Mouse (Mus musculus) liver, embryonic 14.5 days (tissue): ENCODE measurements around the gene Rad21l. TPM values are rescaled to one million over a fixed set of nuclear protein-coding genes. Genes with fewer than 3 reads are reported as not detected.

Experiments used
- ATAC-seq: fragments of 200-750 bp; cut with Nextera tagmentation; 2 replicates; pipeline ENCODE4 v1.8.0; 2017; ENCODE audit warnings: moderate number of reproducible peaks, mild to moderate bottlenecking, moderate library complexity; ENCODE audit not compliant: insufficient read depth
- DNase-seq, 3 experiments: peaks; one replicate each; pipeline ENCODE4 v3.0.0-alpha.2; 2012 to 2013; ENCODE audit warnings: low read depth in 3 of 3, low spot score in 3 of 3
- H3K27ac ChIP-seq: fragments of 300-500 bp; sonication (generic); 2 replicates; pipeline ENCODE4 v1.5.1; 2014; ENCODE audit warnings: moderate library complexity, mild to moderate bottlenecking, control low read depth, inconsistent platforms
- H3K27me3 ChIP-seq: fragments of 300-500 bp; sonication (generic); 2 replicates; pipeline ENCODE4 v1.6.1; 2014; ENCODE audit warnings: mild to moderate bottlenecking, low read length, moderate library complexity; ENCODE audit not compliant: control insufficient read depth, insufficient read depth
- H3K36me3 ChIP-seq: fragments of 300-500 bp; sonication (generic); replicated peaks from 2 replicates; pipeline ENCODE4 v1.6.1; 2014; ENCODE audit warnings: low read depth; ENCODE audit not compliant: control insufficient read depth, insufficient read depth
- H3K4me1 ChIP-seq, 2 experiments: fragments of 200-500 bp in 1 of 2; fragments of 300-500 bp in 1 of 2; sonication (generic) in 1 of 2; replicated peaks; 2 replicates each; pipeline ENCODE4 v1.6.1; 2012 to 2014; ENCODE audit warnings: antibody characterized with exemption in 1 of 2, inconsistent platforms in 1 of 2, low read length in 1 of 2; ENCODE audit not compliant: control insufficient read depth in 2 of 2, insufficient read depth in 2 of 2
- H3K4me2 ChIP-seq: fragments of 300-500 bp; sonication (generic); 2 replicates; pipeline ENCODE4 v1.6.1; 2014; ENCODE audit warnings: low read depth, mild to moderate bottlenecking, control low read depth, moderate library complexity
- H3K4me3 ChIP-seq, 2 experiments: fragments of 200-500 bp in 1 of 2; fragments of 300-500 bp in 1 of 2; sonication (generic) in 1 of 2; 2 replicates each; pipeline ENCODE4 v1.5.1; 2012 to 2014; ENCODE audit warnings: low read depth in 2 of 2, low read length in 2 of 2, mild to moderate bottlenecking in 2 of 2, control low read depth in 1 of 2, inconsistent platforms in 1 of 2, moderate library complexity in 1 of 2; ENCODE audit not compliant: insufficient read depth in 1 of 2
- H3K9ac ChIP-seq: fragments of 300-500 bp; sonication (generic); replicated peaks from 2 replicates; pipeline ENCODE4 v1.6.1; 2014; ENCODE audit warnings: mild to moderate bottlenecking, control low read depth, moderate library complexity
- H3K9me3 ChIP-seq: fragments of 300-500 bp; sonication (generic); 2 replicates; pipeline ENCODE4 v1.6.1; 2016; ENCODE audit warnings: low read length, mixed read lengths; ENCODE audit not compliant: control insufficient read depth
- CTCF ChIP-seq: IDR thresholded peaks from 2 replicates; pipeline ENCODE4 v1.5.1; 2016; ENCODE audit warnings: antibody characterized with exemption, low read depth, control low read depth
- EP300 ChIP-seq: IDR thresholded peaks from 2 replicates; pipeline ENCODE4 v1.6.1; 2016; ENCODE audit warnings: antibody characterized with exemption, low read depth
- WGBS: fragments of 180-500 bp; shearing (Covaris S2); extraction: QIAGEN DNeasy Blood & Tissue Kit; methylation state at CpG from one replicate; pipeline ENCODE4 v1.1.7; 2014; ENCODE audit not compliant: insufficient replicate concordance; 5-methylcytosine and 5-hydroxymethylcytosine counted together
- polyA plus RNA-seq, 2 experiments: library from polyadenylated mRNA; depleted of rRNA in 1 of 2; stranded (reverse) in 1 of 2; unstranded in 1 of 2; fragments of >200 nt; fragmentation: Nextera tagmentation in 1 of 2; extraction: Ambion mirVana in 1 of 2; gene quantifications; 2 replicates each; pipeline versions ENCODE4 v1.2.1 to v1.2.3; 2012 to 2014

The Rad21l gene
- polyA plus RNA-seq, 2 experiments: not detected

- Histone ChIP-seq H3K27ac (no peak overlapping the region), H3K9ac (no peak overlapping the region), H3K4me2 (no peak overlapping the region), H3K9me3 (no peaks in the 10 kb centered on the region), H3K4me1 (no peaks in the 10 kb centered on the region), H3K36me3 (no peaks in the 10 kb centered on the region), H3K4me3 (no peak overlapping the region), H3K27me3 (no peaks in the 10 kb centered on the region)
- 46% methylated on average over 1 of the region's 1 CpGs for WGBS
- TF ChIP-seq CTCF: no peak
- TF ChIP-seq EP300: no peak
- no peak for DNase-seq
- ATAC-seq: no peak
These were observed 2.6 kb upstream of the Rad21l start for GRCm38 (mm10) chr2:151670968-151671329.

GRCm38 (mm10) chr2:151670026-151670967 lies 2.0 kb upstream of the Rad21l start:
- Histone ChIP-seq H3K9me3 (no peaks in the 10 kb centered on the region), H3K36me3 (no peaks in the 10 kb centered on the region), H3K9ac (no peak overlapping the region), H3K4me3 (no peak overlapping the region), H3K27me3 (no peaks in the 10 kb centered on the region), H3K4me1 (no peaks in the 10 kb centered on the region), H3K27ac (no peak overlapping the region), H3K4me2 (no peak overlapping the region)
- WGBS: 39% methylated on average over 48 of the region's 48 CpGs
- TF ChIP-seq EP300: no peak
- no peak for TF ChIP-seq CTCF
- ATAC-seq (peak; percentile 64), DNase-seq (peak in 1 of 3 experiments; percentile 2)

- H3K4me1 ChIP-seq: no peaks in the 10 kb centered on the region
- no peak for ATAC-seq
- no peak for DNase-seq
- no peak overlapping the region for H3K9ac ChIP-seq
- WGBS: 12% methylated on average over 1 of the region's 1 CpGs
- no peaks in the 10 kb centered on the region for H3K9me3 ChIP-seq
- H3K4me2 ChIP-seq: no peak overlapping the region
- H3K4me3 ChIP-seq: no peak overlapping the region
- H3K36me3 ChIP-seq: no peaks in the 10 kb centered on the region
- TF ChIP-seq CTCF (no peak), EP300 (no peak)
- H3K27me3 ChIP-seq: no peaks in the 10 kb centered on the region
- no peak overlapping the region for H3K27ac ChIP-seq
These were observed 16.3 kb downstream of the Rad21l start for GRCm38 (mm10) chr2:151652053-151652452.

GRCm38 (mm10) chr2:151636015-151636402 lies 32.3 kb downstream of the Rad21l start:
- no peak for TF ChIP-seq CTCF
- TF ChIP-seq EP300: no peak
- no peaks in the 10 kb centered on the region for H3K36me3 ChIP-seq
- no peak overlapping the region for H3K4me2 ChIP-seq
- H3K4me1 ChIP-seq: no peaks in the 10 kb centered on the region
- no peak for ATAC-seq
- peaks cover 30% of the 10 kb centered on the region for H3K27me3 ChIP-seq
- H3K27ac ChIP-seq: no peak overlapping the region
- 43% methylated on average over 2 of the region's 2 CpGs for WGBS
- H3K4me3 ChIP-seq: no peak overlapping the region
- no peaks in the 10 kb centered on the region for H3K9me3 ChIP-seq
- H3K9ac ChIP-seq: no peak overlapping the region
- no peak for DNase-seq

- H3K9me3 ChIP-seq: no peaks in the 10 kb centered on the region
- H3K27ac ChIP-seq: no peak overlapping the region
- no peak overlapping the region for H3K9ac ChIP-seq
- no peaks in the 10 kb centered on the region for H3K4me1 ChIP-seq
- H3K36me3 ChIP-seq: no peaks in the 10 kb centered on the region
- no peak for TF ChIP-seq EP300
- peaks cover 36% of the 10 kb centered on the region for H3K27me3 ChIP-seq
- WGBS: 49% methylated on average over 9 of the region's 9 CpGs
- no peak for ATAC-seq
- no peak for DNase-seq
- no peak overlapping the region for H3K4me2 ChIP-seq
- H3K4me3 ChIP-seq: no peak overlapping the region
These were observed 32.8 kb downstream of the Rad21l start for GRCm38 (mm10) chr2:151635362-151636014.
